Mouse (Mus musculus): ENCODE measurements at regions not wholly inside any gene's neighbourhood (a gene's known extent, or its start where the extent isn't known, plus 50 kb on each side); places are given as distances from the start of the nearest gene placed in this dataset.

DNA sequence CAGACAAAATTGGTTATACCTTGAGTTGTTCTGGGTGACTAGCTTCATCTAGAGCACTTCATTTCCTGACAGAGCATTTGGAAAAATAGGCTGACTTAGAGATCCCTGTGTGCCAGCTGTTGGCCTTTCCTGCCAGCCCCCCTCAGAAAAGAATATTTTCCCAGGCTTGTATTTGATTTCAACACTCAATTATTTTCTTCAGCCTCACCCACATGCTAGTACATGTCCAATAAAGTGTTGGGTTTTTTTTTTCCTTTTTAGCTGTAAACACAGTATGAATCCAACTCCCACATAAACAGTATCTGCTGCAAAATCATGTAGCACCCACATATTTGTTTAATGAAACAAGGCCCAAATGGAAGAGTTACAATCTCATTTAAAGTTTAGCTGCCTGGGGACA lies 256.8 kb upstream of the Acvr2a start:
- Histone ChIP-seq H3K27me3 (ENCODE audit: control insufficient read depth, insufficient read depth, low read length) (no peaks in the 10 kb centered on the region), H3K9me3 (replicated peaks; ENCODE audit: control insufficient read depth, low read length) (no peaks in the 10 kb centered on the region), H3K27ac (ENCODE audit: low read length) (no peak overlapping the region), H3K4me2 (ENCODE audit: low read depth, low read length) (no peak overlapping the region), H3K4me1 (ENCODE audit: control insufficient read depth, insufficient read depth, low read length) (no peaks in the 10 kb centered on the region), H3K36me3 (ENCODE audit: control insufficient read depth, insufficient read depth) (no peaks in the 10 kb centered on the region), H3K9ac (ENCODE audit: low read length) (no peak overlapping the region), H3K4me3 (ENCODE audit: low read length) (no peak overlapping the region)
- no peak for ATAC-seq (replicated peaks; ENCODE audit: extremely low read depth, insufficient read depth, low FRiP score)

DNA sequence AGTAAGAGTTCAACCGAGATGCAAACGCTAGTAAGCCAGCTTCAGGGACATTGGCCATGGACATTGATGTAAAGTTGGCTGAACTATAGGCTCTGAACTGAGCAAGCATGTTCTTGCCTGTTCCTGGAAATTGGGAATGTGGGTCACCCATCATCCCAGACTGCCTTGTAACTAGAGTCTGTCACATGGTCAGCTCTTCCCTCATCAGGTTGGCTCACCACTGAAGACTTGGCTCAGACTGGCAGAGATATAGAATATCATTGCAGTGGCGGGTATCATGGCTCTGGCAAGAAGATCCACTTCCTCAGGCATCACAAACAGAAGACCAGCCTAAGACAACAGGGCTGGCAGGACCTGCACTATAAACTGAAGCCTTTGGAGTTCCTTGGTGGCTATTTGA lies 255.3 kb upstream of the Acvr2a start:
- no peak overlapping the region for H3K9ac ChIP-seq (ENCODE audit: low read length)
- H3K9me3 ChIP-seq (replicated peaks; ENCODE audit: control insufficient read depth, low read length), result no peaks in the 10 kb centered on the region
- no peaks in the 10 kb centered on the region for H3K36me3 ChIP-seq (ENCODE audit: control insufficient read depth, insufficient read depth)
- H3K4me1 ChIP-seq (ENCODE audit: control insufficient read depth, insufficient read depth, low read length), result no peaks in the 10 kb centered on the region
- H3K4me2 ChIP-seq (ENCODE audit: low read depth, low read length), result no peak overlapping the region
- H3K4me3 ChIP-seq (ENCODE audit: low read length), result no peak overlapping the region
- WGBS, result 76% methylated on average over 3 of the region's 3 CpGs
- no peak for ATAC-seq (replicated peaks; ENCODE audit: extremely low read depth, insufficient read depth, low FRiP score)
- no peak overlapping the region for H3K27ac ChIP-seq (ENCODE audit: low read length)
- H3K27me3 ChIP-seq (ENCODE audit: control insufficient read depth, insufficient read depth, low read length), result no peaks in the 10 kb centered on the region

DNA sequence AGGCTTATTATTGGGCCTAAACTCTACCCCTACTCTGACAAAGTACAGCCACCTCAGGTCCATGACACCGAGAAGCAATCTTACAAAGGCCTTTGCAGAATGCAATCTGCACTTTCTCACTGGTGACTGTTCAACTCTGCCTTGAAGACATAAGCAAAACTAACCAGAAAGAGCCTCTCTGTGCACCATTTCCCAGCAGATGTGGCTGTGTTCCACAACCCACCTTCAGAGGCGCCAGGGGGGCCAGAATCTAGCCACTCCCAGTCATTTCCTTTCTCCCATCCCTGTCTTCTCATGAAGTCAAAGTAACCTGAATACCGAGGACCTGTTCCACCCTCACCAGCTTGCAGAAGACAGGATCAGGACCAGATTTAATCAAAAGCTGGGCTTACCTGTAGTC lies 250.3 kb upstream of the Acvr2a start:
- Histone ChIP-seq H3K36me3 (ENCODE audit: control insufficient read depth, insufficient read depth) (no peaks in the 10 kb centered on the region), H3K9me3 (replicated peaks; ENCODE audit: control insufficient read depth, low read length) (no peaks in the 10 kb centered on the region), H3K9ac (ENCODE audit: low read length) (no peak overlapping the region), H3K4me2 (ENCODE audit: low read depth, low read length) (no peak overlapping the region), H3K27me3 (ENCODE audit: control insufficient read depth, insufficient read depth, low read length) (no peaks in the 10 kb centered on the region), H3K4me3 (ENCODE audit: low read length) (no peak overlapping the region), H3K27ac (ENCODE audit: low read length) (no peak overlapping the region), H3K4me1 (ENCODE audit: control insufficient read depth, insufficient read depth, low read length) (no peaks in the 10 kb centered on the region)
- no peak for ATAC-seq (replicated peaks; ENCODE audit: extremely low read depth, insufficient read depth, low FRiP score)
- WGBS, result 73% methylated on average over 3 of the region's 3 CpGs

DNA sequence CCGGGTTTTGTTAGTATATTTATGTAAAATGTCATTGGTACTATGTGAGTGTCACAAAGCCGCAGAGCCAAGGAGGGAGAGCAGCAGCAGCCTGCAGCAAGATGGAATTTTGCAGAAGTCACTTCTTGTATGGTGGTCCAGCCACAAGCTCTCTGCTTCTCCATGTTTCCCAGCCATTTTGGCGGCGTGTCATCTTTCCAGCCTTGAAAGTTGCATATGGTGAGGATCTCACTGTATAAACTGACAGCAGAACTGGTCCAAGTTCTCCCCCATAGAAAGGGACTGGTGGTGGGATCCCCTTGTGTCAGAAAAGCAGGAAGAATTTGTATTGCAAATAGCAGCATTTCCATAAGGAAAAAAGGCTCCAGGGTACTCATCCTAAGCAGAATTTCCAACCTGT lies 249.7 kb upstream of the Acvr2a start:
- H3K4me3 ChIP-seq (ENCODE audit: low read length), result no peak overlapping the region
- ATAC-seq (replicated peaks; ENCODE audit: extremely low read depth, insufficient read depth, low FRiP score), result no peak
- H3K9me3 ChIP-seq (replicated peaks; ENCODE audit: control insufficient read depth, low read length), result no peaks in the 10 kb centered on the region
- no peaks in the 10 kb centered on the region for H3K4me1 ChIP-seq (ENCODE audit: control insufficient read depth, insufficient read depth, low read length)
- H3K36me3 ChIP-seq (ENCODE audit: control insufficient read depth, insufficient read depth), result no peaks in the 10 kb centered on the region
- no peak overlapping the region for H3K4me2 ChIP-seq (ENCODE audit: low read depth, low read length)
- no peak overlapping the region for H3K27ac ChIP-seq (ENCODE audit: low read length)
- no peaks in the 10 kb centered on the region for H3K27me3 ChIP-seq (ENCODE audit: control insufficient read depth, insufficient read depth, low read length)
- 78% methylated on average over 4 of the region's 4 CpGs for WGBS
- H3K9ac ChIP-seq (ENCODE audit: low read length), result no peak overlapping the region

DNA sequence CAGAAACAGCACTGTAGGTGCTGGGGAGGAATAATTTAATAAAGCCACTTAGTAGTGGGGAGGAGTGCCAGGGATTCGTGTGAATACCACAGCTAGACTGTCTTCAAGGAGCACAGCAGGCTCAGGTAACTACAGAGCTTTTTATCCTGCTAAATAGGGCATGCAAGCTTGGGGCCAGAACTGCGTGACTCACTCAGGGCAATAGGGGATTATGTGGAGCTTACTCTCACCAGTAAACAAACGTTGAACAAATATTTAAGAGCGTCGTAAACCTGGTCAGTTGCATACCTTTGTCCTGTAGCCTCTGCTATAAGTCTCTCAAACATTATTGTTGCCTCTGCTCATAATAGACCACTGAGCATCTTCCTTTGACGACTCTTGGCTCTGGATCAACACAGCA lies 246.0 kb upstream of the Acvr2a start:
- ATAC-seq (replicated peaks; ENCODE audit: extremely low read depth, insufficient read depth, low FRiP score), result no peak
- Histone ChIP-seq H3K4me2 (ENCODE audit: low read depth, low read length) (no peak overlapping the region), H3K9me3 (replicated peaks; ENCODE audit: control insufficient read depth, low read length) (no peaks in the 10 kb centered on the region), H3K36me3 (ENCODE audit: control insufficient read depth, insufficient read depth) (no peaks in the 10 kb centered on the region), H3K4me1 (ENCODE audit: control insufficient read depth, insufficient read depth, low read length) (no peaks in the 10 kb centered on the region), H3K4me3 (ENCODE audit: low read length) (no peak overlapping the region), H3K27me3 (ENCODE audit: control insufficient read depth, insufficient read depth, low read length) (no peaks in the 10 kb centered on the region), H3K9ac (ENCODE audit: low read length) (no peak overlapping the region), H3K27ac (ENCODE audit: low read length) (no peak overlapping the region)
- WGBS, result 67% methylated on average over 6 of the region's 6 CpGs

DNA sequence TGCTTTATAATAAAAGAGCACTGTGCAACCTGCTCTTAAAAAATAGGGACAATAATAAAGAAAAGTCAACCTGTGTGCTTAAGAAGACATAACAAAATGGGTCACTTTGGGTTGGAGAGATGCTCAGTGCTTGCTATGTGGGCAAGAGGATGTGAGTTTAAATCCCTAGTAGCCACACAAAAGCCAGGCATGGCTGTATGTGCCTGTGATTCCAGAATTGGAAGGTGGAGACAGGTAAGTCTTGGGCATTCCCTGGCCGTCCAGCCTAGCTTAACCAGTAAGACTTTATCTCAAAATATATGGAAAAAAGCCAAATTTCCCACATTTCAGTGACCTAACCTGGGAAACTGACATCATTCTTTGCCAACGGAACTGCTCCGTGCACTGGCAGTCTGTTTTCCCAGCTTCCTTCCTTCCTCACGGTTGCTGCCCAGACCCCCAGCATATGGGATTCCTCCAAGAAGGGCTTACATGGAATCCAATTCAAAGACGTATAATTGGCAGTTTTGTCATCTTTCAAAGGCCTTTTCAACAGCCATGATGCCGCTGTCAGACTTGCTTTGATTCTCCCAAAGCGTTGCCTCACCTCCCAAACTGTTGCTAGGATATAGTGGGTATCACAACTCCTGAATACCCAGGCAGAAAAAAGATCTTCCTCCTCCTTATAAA lies 227.6 kb upstream of the Acvr2a start:
- no peaks in the 10 kb centered on the region for H3K27me3 ChIP-seq (ENCODE audit: control insufficient read depth, insufficient read depth, low read length)
- H3K27ac ChIP-seq (ENCODE audit: low read length), result no peak overlapping the region
- H3K4me1 ChIP-seq (ENCODE audit: control insufficient read depth, insufficient read depth, low read length), result no peaks in the 10 kb centered on the region
- no peaks in the 10 kb centered on the region for H3K36me3 ChIP-seq (ENCODE audit: control insufficient read depth, insufficient read depth)
- H3K9ac ChIP-seq (ENCODE audit: low read length), result no peak overlapping the region
- no peaks in the 10 kb centered on the region for H3K9me3 ChIP-seq (replicated peaks; ENCODE audit: control insufficient read depth, low read length)
- H3K4me2 ChIP-seq (ENCODE audit: low read depth, low read length), result no peak overlapping the region
- WGBS, result 66% methylated on average over 7 of the region's 7 CpGs
- no peak overlapping the region for H3K4me3 ChIP-seq (ENCODE audit: low read length)
- no peak for ATAC-seq (replicated peaks; ENCODE audit: extremely low read depth, insufficient read depth, low FRiP score)

DNA sequence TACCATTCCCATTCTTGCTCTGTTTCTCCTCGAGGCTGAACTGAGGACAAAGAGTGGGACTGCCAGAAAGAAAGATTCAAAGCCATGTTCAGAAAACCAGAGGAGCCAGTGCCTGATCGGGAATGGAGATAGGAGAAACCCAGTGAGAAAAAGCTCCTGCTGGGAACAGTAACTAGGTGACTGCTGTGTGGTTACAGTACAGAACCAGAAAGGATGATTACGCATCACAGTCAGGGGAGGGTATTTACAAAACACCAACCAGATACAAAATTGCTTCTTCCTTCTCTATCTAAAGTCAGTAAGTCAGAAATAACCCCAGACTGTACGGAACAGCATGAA lies 227.1 kb upstream of the Acvr2a start:
- H3K36me3 ChIP-seq (ENCODE audit: control insufficient read depth, insufficient read depth), result no peaks in the 10 kb centered on the region
- no peak overlapping the region for H3K4me3 ChIP-seq (ENCODE audit: low read length)
- H3K9me3 ChIP-seq (replicated peaks; ENCODE audit: control insufficient read depth, low read length), result no peaks in the 10 kb centered on the region
- H3K9ac ChIP-seq (ENCODE audit: low read length), result no peak overlapping the region
- ATAC-seq (replicated peaks; ENCODE audit: extremely low read depth, insufficient read depth, low FRiP score), result no peak
- no peak overlapping the region for H3K27ac ChIP-seq (ENCODE audit: low read length)
- 67% methylated on average over 4 of the region's 4 CpGs for WGBS
- no peaks in the 10 kb centered on the region for H3K27me3 ChIP-seq (ENCODE audit: control insufficient read depth, insufficient read depth, low read length)
- no peak overlapping the region for H3K4me2 ChIP-seq (ENCODE audit: low read depth, low read length)
- no peaks in the 10 kb centered on the region for H3K4me1 ChIP-seq (ENCODE audit: control insufficient read depth, insufficient read depth, low read length)

DNA sequence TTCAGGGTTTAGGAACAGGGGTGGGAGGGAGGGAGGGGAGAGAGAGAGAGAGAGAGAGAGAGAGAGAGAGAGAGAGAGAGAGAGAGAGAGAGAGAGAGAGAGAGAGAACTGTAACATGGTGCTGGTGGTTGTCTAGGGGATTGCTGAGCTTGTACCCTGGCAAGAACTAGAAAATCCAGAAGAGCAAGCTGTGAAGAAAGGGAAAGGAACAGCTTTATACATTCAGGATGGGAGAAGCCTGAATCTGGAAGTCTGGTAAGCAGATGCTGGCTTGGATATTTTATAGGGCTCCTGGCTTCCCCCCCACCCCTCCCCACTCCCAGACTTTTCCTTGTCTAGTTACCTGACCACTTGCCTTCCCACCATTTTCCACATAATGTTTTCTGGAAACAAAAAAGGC lies 224.2 kb upstream of the Acvr2a start:
- no peak overlapping the region for H3K9ac ChIP-seq (ENCODE audit: low read length)
- H3K36me3 ChIP-seq (ENCODE audit: control insufficient read depth, insufficient read depth), result no peaks in the 10 kb centered on the region
- ATAC-seq (replicated peaks; ENCODE audit: extremely low read depth, insufficient read depth, low FRiP score), result no peak
- no peak overlapping the region for H3K4me2 ChIP-seq (ENCODE audit: low read depth, low read length)
- H3K4me1 ChIP-seq (ENCODE audit: control insufficient read depth, insufficient read depth, low read length), result no peaks in the 10 kb centered on the region
- no peak overlapping the region for H3K4me3 ChIP-seq (ENCODE audit: low read length)
- no peaks in the 10 kb centered on the region for H3K9me3 ChIP-seq (replicated peaks; ENCODE audit: control insufficient read depth, low read length)
- H3K27ac ChIP-seq (ENCODE audit: low read length), result no peak overlapping the region
- H3K27me3 ChIP-seq (ENCODE audit: control insufficient read depth, insufficient read depth, low read length), result no peaks in the 10 kb centered on the region

DNA sequence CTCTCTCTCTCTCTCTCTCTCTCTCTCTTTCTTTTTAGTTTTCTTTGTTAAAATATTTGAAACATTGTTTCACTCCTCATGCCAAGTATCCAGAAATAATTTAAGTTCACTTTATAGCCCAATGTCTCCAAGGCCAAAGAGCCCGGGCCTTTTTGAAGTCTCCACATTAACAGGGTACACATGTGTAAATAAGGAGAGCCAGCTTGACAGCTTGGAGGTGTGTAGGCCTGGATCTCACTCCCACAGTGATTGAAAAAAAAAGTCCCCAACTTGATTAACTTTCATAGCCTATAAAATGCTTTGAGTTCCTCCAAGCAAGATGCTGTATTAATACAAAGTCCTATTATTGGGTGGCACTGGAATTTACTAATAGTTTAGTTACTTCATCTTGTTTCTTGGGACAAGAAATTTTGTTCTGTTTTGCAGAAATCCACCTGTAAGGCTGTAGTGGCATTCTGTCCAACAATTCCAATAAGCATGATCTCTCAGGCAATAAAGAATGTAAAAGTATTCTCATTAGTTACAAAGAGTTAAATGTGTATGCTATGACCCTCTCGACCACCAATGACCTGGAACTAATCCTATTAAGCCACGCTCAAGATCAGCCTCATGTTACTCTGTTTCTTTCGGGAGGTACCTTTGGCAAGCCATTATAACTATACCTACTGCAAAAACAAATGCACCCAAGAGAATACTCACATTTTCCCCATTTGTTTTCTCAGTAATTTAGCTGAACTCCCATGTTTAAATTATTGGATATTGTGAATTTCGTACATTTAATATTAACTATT lies 215.9 kb upstream of the Acvr2a start:
- Histone ChIP-seq H3K9me3 (replicated peaks; ENCODE audit: control insufficient read depth, low read length) (no peaks in the 10 kb centered on the region), H3K4me2 (ENCODE audit: low read depth, low read length) (no peak overlapping the region), H3K27me3 (ENCODE audit: control insufficient read depth, insufficient read depth, low read length) (no peaks in the 10 kb centered on the region), H3K9ac (ENCODE audit: low read length) (no peak overlapping the region), H3K4me1 (ENCODE audit: control insufficient read depth, insufficient read depth, low read length) (no peaks in the 10 kb centered on the region), H3K27ac (ENCODE audit: low read length) (no peak overlapping the region), H3K4me3 (ENCODE audit: low read length) (no peak overlapping the region), H3K36me3 (ENCODE audit: control insufficient read depth, insufficient read depth) (no peaks in the 10 kb centered on the region)
- 71% methylated on average over 5 of the region's 5 CpGs for WGBS
- ATAC-seq (replicated peaks; ENCODE audit: extremely low read depth, insufficient read depth, low FRiP score), result no peak
